Mouse (Mus musculus) left cerebral cortex, adult 11 months (tissue): ENCODE results near the gene Ramp1.

Experiments
- DNase-seq: peaks from one replicate; pipeline ENCODE4 v3.0.0; 2022; ENCODE audit warnings: low spot score

Gene Ramp1

GRCm38 (mm10) chr1:91239800-91240199 is 60.2 kb downstream of the Ramp1 start:
- no peak for DNase-seq

DNA sequence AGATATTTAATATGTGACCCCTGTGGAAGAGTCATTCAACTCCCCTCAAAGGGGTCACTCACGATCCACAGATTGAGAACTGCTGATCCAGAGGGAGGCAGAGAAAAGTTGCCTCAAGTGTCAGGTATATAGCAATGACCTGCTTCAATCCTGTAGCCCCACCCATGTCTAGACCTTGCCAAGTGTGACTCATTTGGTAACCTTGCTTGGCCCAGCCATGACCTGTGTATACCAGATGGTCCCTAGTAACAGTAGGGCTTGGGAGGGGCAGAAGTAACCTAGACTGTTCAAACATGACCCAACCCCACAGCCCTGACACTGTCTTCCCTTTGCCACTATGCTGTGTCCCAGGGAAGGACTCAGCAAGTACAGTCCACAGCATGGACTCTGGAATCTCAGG is 61.1 kb downstream of the Ramp1 start:
- DNase-seq: no peak

DNA sequence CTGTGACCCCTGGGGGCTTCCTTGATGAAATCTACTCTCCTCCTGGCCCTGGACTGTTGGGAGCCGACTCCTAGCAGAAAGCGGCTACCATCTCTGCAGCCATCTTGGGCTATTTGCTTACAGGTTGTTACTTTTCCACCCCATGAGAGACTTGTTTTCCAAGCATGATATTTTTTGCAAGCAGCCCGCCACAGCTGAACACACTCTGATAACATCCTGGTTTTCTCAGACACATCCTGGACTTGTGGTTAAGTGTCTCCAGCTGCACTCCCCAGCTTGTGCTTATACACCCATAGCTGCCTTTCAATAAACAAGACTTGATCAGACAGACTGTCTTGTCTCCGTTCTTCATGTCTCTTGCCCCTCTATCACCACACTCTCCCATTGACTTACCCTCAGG is 61.6 kb downstream of the Ramp1 start:
- DNase-seq: no peak

DNA sequence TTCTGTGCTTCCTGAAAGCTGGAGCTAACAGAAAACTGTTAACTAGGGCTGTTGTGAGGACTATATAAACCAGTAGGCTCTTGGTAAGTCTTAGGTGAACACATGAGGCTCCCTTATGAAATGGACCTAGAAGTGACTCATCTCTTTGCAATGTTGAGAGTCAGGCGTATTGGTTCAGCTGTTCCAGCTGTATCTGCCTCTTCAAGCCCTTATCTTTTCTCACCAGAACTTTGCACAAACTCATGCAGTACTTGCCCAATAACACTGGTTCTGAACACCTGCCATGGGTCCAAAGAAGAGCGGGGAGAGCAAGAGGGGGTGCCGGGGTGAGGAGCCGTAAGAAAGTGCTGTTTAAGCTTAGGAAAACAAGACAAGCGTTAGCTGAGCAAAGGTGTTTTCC is 68.6 kb downstream of the Ramp1 start:
- no peak for DNase-seq

DNA sequence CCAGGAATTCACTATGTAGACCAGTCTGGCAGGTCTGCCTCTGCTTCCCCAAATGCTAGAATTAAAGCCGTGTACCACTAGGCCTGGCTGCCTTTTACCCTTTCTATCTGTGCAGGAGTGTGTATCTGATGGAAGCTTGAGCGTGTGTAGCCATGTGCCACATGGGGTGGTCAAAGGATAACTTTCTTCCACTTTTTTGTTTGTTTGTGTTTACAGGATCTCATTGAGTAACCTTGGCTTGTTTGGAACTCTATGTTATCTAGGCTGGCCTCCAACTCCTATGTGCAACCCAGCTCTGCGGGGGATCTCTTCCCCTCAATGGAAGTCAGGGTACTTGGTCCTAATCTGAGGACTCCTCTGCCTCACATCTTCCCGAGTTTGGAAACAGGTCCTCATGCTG is 69.3 kb downstream of the Ramp1 start:
- DNase-seq: no peak

- DNase-seq: peak; percentile 98
Measured at GRCm38 (mm10) chr1:91249564-91250414, 70.2 kb downstream of the Ramp1 start, which contains the start of gene Ube2f. Ube2f (plus strand) TSS chr1:91250304.

- DNase-seq: no peak
Measured at GRCm38 (mm10) chr1:91250415-91251147, 71.0 kb downstream of the Ramp1 start.

- DNase-seq: no peak
Measured at GRCm38 (mm10) chr1:91251148-91251650, 71.6 kb downstream of the Ramp1 start.

DNA sequence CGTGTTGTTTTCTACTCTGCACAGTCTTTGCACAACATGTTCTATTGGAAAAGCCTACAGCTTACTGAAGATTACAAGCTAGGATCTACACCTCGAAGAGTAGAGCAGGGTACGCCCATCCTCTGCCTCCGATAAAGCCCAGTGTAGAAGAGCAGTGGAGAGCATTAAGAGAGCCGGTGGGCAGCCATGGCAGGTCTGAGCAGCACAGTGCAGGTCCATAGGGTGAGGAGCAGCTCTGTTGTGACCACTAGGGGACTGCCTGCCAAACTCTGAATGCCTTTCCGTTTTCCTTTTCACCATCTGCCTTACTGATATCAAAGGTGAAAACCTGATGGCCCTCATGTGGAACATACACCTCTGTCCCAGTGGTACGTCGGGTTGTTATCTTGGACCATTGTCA is 72.3 kb downstream of the Ramp1 start:
- DNase-seq: no peak

DNA sequence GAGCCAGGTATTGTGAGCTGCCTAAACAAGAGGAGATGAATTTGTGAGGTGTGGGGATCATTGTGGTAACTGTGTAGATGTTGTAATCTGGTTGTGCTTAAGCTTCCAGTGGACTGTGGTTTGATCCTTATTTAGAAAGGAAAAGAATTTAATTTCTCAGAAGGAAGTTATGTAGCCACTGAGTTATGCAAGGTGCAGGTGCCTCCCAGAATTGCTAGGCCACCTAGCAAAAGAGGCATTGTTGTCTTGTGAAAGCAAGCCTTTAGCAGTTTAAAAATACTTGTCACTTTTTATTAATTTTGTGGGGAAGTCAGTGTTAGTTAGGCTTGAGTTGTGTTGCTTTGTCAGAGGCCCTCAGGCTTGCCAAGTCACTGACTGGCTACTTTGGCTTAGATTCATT is 78.3 kb downstream of the Ramp1 start:
- no peak for DNase-seq

DNA sequence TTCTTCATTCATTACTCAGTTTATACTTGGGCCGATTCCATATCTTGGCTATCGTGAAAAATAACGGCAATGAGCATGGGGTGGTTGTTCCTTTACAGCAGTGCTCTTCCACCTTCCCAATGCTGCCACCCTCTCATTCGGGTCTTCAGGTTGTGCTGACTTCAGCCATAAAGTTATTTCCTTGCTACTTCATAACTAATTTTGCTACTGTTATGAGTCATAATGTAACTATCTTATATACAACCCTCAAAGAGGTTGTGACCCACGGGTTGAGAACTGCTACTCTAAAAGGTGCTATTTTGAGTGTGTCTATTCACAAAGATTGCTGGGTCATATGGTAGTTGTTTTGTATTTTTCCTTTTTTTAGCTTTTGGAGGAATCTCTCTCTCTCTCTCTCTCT is 80.2 kb downstream of the Ramp1 start:
- DNase-seq: no peak

GRCm38 (mm10) chr1:91262508-91262907 is 82.9 kb downstream of the Ramp1 start:
- no peak for DNase-seq

DNA sequence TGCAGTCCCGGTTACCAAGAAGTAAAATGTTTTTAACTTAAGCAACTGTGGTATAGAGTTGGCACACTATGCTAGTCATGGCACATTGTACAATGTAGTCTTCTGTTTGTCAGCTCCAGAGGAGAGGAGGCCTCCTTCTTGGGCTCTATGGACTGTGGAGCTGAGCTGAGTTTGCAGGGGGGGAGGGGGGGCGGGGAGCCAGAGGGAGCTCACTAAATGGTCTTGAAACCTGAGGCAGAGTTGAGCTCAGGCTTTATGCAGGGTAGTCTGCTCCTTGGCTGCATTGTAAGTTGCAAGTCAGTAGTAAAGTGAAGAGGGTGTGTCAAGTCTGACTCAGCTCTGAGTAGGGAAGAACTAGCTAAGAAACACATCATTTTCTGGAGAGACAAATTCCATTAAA is 92.6 kb downstream of the Ramp1 start:
- DNase-seq: no peak
